Mouse (Mus musculus): ENCODE data around the gene Klhl41. TPM values are rescaled to one million over a fixed set of nuclear protein-coding genes. Genes with fewer than 3 reads are reported as not detected.

Klhl41 gene
- polyA plus RNA-seq (2012; rRNA removed): 0.22 and 0.60 TPM in 2 replicates

GRCm38 (mm10) chr2:69669853-69670252, at the start of gene Klhl41:
Klhl41 (plus strand) TSS chr2:69670120.

GRCm38 (mm10) chr2:69646726-69647490, 23.0 kb upstream of the Klhl41 start, which contains the start of gene Bbs5:
Bbs5 (plus strand) TSS chr2:69647171.

GRCm38 (mm10) chr2:69712981-69713625, 43.2 kb downstream of the Klhl41 start, which contains the start of gene Fastkd1:
Fastkd1 (minus strand) TSS chr2:69713516.

GRCm38 (mm10) chr2:69722273-69722649, 52.3 kb downstream of the Klhl41 start, which contains the start of gene Ppig:
Ppig (plus strand) TSS chr2:69722545.

Other genes with a start within 250 kb of the Klhl41 start
- 0.05 and 0.09 TPM in 2 replicates for gene Lrp2, start 84.1 kb upstream of the Klhl41 start, polyA plus RNA-seq (2012; rRNA removed)
- 0.11 TPM in 1 of 2 replicates, not detected in the other for gene Bbs5, start 22.9 kb upstream of the Klhl41 start, polyA plus RNA-seq (2012; rRNA removed)
- 0.72 and 1.3 TPM in 2 replicates for gene Fastkd1, start 43.4 kb downstream of the Klhl41 start, polyA plus RNA-seq (2012; rRNA removed)
- gene Ppig, start 52.4 kb downstream of the Klhl41 start, polyA plus RNA-seq (2012; rRNA removed): 0.13 TPM in 2 replicates
- not detected in 2 replicates for gene Ccdc173, start 119.5 kb downstream of the Klhl41 start, polyA plus RNA-seq (2012; rRNA removed)
- gene Phospho2, start 119.5 kb downstream of the Klhl41 start, polyA plus RNA-seq (2012; rRNA removed): 19.3 and 42.6 TPM in 2 replicates
- 1.4 and 2.0 TPM in 2 replicates for gene Klhl23, start 151.8 kb downstream of the Klhl41 start, polyA plus RNA-seq (2012; rRNA removed)
- 0.08 and 0.18 TPM in 2 replicates for gene Ssb, start 191.4 kb downstream of the Klhl41 start, polyA plus RNA-seq (2012; rRNA removed)
- gene Mettl5, start 215.5 kb downstream of the Klhl41 start, polyA plus RNA-seq (2012; rRNA removed): 4.4 and 5.3 TPM in 2 replicates
- gene Ubr3, start 227.1 kb downstream of the Klhl41 start, polyA plus RNA-seq (2012; rRNA removed): 5.9 TPM in 2 replicates

All from stomach, adult 2 months (tissue).